Mouse (Mus musculus) heart, adult 2 months (tissue): Measurements from ENCODE around the gene Ell. TPM values are rescaled to one million over a fixed set of nuclear protein-coding genes. Genes with fewer than 3 reads are reported as not detected.

Experiments used
- DNase-seq, 2 experiments: peaks; one replicate each; pipeline ENCODE4 v3.0.0; 2021
- H3K27ac ChIP-seq: fragments of 200-600 bp; 2 replicates; pipeline ENCODE4 v1.8.1; 2022
- H3K27me3 ChIP-seq: fragments of 200-500 bp; 2 replicates; pipeline ENCODE4 v1.6.1; 2012; ENCODE audit warnings: mild to moderate bottlenecking, low read length, inconsistent platforms, mixed read lengths; ENCODE audit not compliant: control insufficient read depth, insufficient read depth
- H3K36me3 ChIP-seq: fragments of 200-500 bp; 2 replicates; pipeline ENCODE4 v1.6.1; 2012; ENCODE audit warnings: low read length, inconsistent platforms; ENCODE audit not compliant: control insufficient read depth, insufficient read depth
- H3K4me1 ChIP-seq: fragments of 200-500 bp; 2 replicates; pipeline ENCODE4 v1.6.1; 2011; ENCODE audit warnings: low read length; ENCODE audit not compliant: control insufficient read depth, insufficient read depth
- H3K4me3 ChIP-seq: fragments of 200-600 bp; 2 replicates; pipeline ENCODE4 v1.8.1; 2022
- H3K79me2 ChIP-seq: fragments of 200-500 bp; replicated peaks from 2 replicates; pipeline ENCODE4 v1.6.1; 2012; ENCODE audit warnings: mild to moderate bottlenecking, inconsistent platforms, low read length, moderate library complexity, mixed read lengths; ENCODE audit not compliant: control insufficient read depth, insufficient read depth
- H3K9ac ChIP-seq: fragments of 200-500 bp; 2 replicates; pipeline ENCODE4 v1.6.1; 2012; ENCODE audit warnings: low read depth, mild to moderate bottlenecking, control low read depth, inconsistent platforms, low read length, mixed read lengths
- CTCF ChIP-seq: fragments of 200-600 bp; IDR thresholded peaks from 2 replicates; pipeline ENCODE4 v1.8.1; 2022; ENCODE audit warnings: antibody characterized with exemption, mild to moderate bottlenecking, moderate library complexity
- EP300 ChIP-seq: fragments of 200-500 bp; IDR thresholded peaks from 2 replicates; pipeline ENCODE4 v1.6.1; 2011; ENCODE audit warnings: low read depth, low read length, control low read depth; ENCODE audit not compliant: insufficient read depth
- POLR2A ChIP-seq: fragments of 200-500 bp; IDR thresholded peaks from 2 replicates; pipeline ENCODE4 v1.6.1; 2011; ENCODE audit warnings: mild to moderate bottlenecking, low read depth, low read length, control low read depth; ENCODE audit not compliant: insufficient read depth
- WGBS: fragments of 180-500 bp; shearing (Covaris S2); methylation state at CpG from one replicate; pipeline ENCODE4 v1.1.7; 2018; 5-methylcytosine and 5-hydroxymethylcytosine counted together
- intact Hi-C: fragments of 180-260 bp; cut with DNase I; formaldehyde crosslinking; loops from one replicate; pipeline ENCODE4 v1.15.1; 2025
- polyA plus RNA-seq: library from polyadenylated mRNA; depleted of rRNA; stranded (reverse); fragments of >200 nt; gene quantifications from 2 replicates; pipeline ENCODE4 v1.2.3, GENCODE M21; 2012
- total RNA-seq, 2 experiments: library from RNA; stranded (reverse); gene quantifications; 2 replicates each; pipeline ENCODE4 v1.2.3; 2021

The Ell gene
- total and polyA plus RNA-seq, 3 experiments = 9.6 to 12.7 (median 12.0) TPM

DNA sequence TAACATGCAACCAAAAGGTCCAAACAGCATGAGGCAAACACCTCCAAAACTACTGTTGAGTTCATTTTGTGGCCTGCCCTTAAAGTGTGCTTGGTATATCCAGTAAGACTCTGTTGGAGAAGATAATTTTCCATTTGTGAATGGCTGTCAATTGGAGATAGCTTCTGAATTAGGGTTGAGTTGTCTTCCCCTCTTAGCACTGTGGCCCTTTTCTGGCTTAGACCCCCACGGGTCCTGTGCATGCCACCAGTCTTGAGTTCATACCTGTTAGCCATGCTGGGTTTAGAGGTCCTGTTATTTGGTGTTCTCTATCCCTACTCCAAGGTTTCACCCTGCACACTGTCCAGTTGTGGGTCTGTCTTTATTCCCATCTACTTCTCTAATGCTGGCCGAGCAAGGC is 27.5 kb upstream of the Ell start:
- Histone ChIP-seq H3K4me3 (no peak overlapping the region), H3K4me1 (peaks cover 6% of the 10 kb centered on the region), H3K27ac (no peak overlapping the region), H3K27me3 (no peaks in the 10 kb centered on the region), H3K9ac (no peak overlapping the region), H3K36me3 (peaks cover 2% of the 10 kb centered on the region; the same call in 1 of the 2 replicates), H3K79me2 (peaks cover 3% of the 10 kb centered on the region)
- no peak for DNase-seq
- 96% methylated on average over 2 of the region's 2 CpGs for WGBS
- no peak for TF ChIP-seq EP300
- intact Hi-C loops = no loop called here

- H3K27ac ChIP-seq = no peak overlapping the region
- H3K79me2 ChIP-seq = peaks cover 3% of the 10 kb centered on the region
- peaks cover 2% of the 10 kb centered on the region; the same call in 1 of the 2 replicates for H3K36me3 ChIP-seq
- H3K9ac ChIP-seq = no peak overlapping the region
- TF ChIP-seq EP300 (no peak), POLR2A (no peak), CTCF (no peak)
- no peak overlapping the region for H3K4me3 ChIP-seq
- no peaks in the 10 kb centered on the region for H3K27me3 ChIP-seq
- WGBS = 84% methylated on average over 11 of the region's 11 CpGs
- intact Hi-C loops = no loop called here
- no peak for DNase-seq
- H3K4me1 ChIP-seq = peaks cover 6% of the 10 kb centered on the region
Measured at GRCm38 (mm10) chr8:70512253-70512903, 26.9 kb upstream of the Ell start.

DNA sequence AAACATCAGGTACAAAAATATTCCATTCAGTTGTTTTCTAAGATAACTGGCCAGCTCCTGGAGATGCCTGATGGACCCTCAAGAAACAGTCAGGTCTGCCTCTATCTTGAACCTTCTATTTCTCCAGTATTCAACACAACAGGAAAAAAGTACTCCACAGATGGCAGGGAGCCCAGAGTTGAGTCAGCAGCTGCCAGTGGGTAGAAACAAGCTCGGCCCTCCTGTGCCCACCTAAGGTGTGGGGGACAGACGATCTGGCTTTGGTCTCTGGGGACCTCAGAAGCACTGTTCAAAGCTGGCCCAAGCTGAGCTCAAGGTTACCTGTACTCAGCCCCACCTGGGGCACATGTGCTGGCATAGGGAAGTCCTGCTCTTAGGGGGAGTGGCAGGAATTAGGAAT is 25.8 kb upstream of the Ell start:
- no peak for DNase-seq
- intact Hi-C loops = no loop called here
- Histone ChIP-seq H3K27ac (no peak overlapping the region; the same call in 1 of the 2 replicates), H3K79me2 (peaks cover 3% of the 10 kb centered on the region), H3K4me3 (no peak overlapping the region), H3K9ac (no peak overlapping the region), H3K4me1 (peaks cover 6% of the 10 kb centered on the region), H3K27me3 (no peaks in the 10 kb centered on the region), H3K36me3 (peaks cover 2% of the 10 kb centered on the region; the same call in 1 of the 2 replicates)
- no peak for TF ChIP-seq POLR2A
- TF ChIP-seq EP300 = no peak
- no peak for TF ChIP-seq CTCF
- 10% methylated on average over 2 of the region's 2 CpGs for WGBS

DNA sequence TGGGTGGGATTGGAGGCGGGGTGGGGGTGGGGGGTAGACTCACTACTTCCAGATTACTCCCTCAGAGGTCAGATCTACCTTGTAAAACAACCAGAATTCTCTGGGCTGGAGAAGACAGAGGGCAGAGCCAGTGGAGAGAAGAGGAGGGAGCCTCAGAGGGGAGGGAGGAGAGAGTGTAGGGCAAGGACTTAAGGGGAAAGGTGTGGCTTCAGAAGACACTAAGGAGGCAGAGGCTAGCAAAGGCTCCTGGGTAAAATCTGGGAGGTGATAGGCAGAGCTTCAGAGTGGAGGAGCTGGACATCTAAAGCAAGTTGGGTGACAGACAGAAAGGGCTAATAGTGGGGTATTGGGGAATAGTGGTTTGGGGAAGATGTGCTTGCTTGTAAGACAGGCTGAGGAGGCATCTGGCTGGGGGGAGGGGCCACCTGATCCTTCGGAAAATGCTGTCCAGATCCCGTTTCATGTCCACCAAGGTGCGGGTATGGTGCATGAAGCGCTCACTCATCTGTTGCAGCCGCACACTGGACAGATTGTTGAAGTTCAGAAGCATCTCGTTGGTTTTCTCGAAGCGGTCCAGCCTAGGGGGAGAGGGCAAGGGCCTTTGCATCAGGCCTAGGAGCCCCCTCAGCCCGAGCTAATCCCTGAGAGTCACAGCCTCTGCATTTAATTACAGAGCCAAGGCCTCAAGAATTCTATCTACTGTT is 21.2 kb upstream of the Ell start:
- DNase-seq = no peak
- no peaks in the 10 kb centered on the region for H3K36me3 ChIP-seq
- WGBS = 80% methylated on average over 10 of the region's 10 CpGs
- no peak overlapping the region for H3K4me3 ChIP-seq
- no peaks in the 10 kb centered on the region for H3K27me3 ChIP-seq
- H3K9ac ChIP-seq = no peak overlapping the region
- peaks cover 1% of the 10 kb centered on the region; the same call in 1 of the 2 replicates for H3K4me1 ChIP-seq
- no peak for TF ChIP-seq EP300
- TF ChIP-seq POLR2A = no peak
- TF ChIP-seq CTCF = no peak
- no peak overlapping the region for H3K27ac ChIP-seq
- no peaks in the 10 kb centered on the region for H3K79me2 ChIP-seq
- intact Hi-C loops = no loop called here

DNA sequence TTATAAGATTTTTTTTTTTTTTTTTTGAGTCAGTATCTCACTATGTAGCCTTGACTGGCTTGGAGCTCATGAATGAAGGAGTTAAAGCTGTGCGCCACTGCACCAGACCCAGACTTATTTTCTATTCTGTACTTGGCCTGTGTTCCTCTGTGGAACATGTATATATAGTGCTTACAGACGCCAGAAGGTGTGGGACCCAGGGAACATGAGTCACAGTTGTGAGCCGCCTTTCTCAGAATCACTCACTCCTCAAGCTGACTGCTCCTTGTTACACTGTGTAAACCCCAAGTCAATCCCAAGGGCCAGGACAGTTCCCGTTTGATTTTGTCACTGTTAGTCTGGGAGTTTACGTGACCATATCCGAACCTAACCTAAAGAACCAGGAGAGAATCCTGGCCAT is 20.2 kb upstream of the Ell start:
- TF ChIP-seq CTCF (no peak), EP300 (no peak), POLR2A (no peak)
- peaks cover 3% of the 10 kb centered on the region; the same call in 1 of the 2 replicates for H3K4me1 ChIP-seq
- intact Hi-C loops = no loop called here
- H3K4me3 ChIP-seq = no peak overlapping the region
- H3K36me3 ChIP-seq = no peaks in the 10 kb centered on the region
- WGBS = 89% methylated on average over 6 of the region's 6 CpGs
- no peaks in the 10 kb centered on the region for H3K27me3 ChIP-seq
- H3K27ac ChIP-seq = no peak overlapping the region
- H3K9ac ChIP-seq = no peak overlapping the region
- no peak for DNase-seq
- no peaks in the 10 kb centered on the region for H3K79me2 ChIP-seq

GRCm38 (mm10) chr8:70519606-70520005 is 19.7 kb upstream of the Ell start:
- Histone ChIP-seq H3K9ac (no peak overlapping the region), H3K27ac (no peak overlapping the region), H3K79me2 (no peaks in the 10 kb centered on the region), H3K27me3 (no peaks in the 10 kb centered on the region), H3K4me3 (no peak overlapping the region), H3K4me1 (peaks cover 3% of the 10 kb centered on the region; the same call in 1 of the 2 replicates), H3K36me3 (no peaks in the 10 kb centered on the region)
- intact Hi-C loops = loop anchor here (10.0 kb wide), 1 partner anchor 255 kb away; the partner anchor contains the start of gene Pik3r2
- no peak for DNase-seq
- no peak for TF ChIP-seq POLR2A
- TF ChIP-seq CTCF = no peak
- TF ChIP-seq EP300 = no peak
- WGBS = 47% methylated on average over 2 of the region's 2 CpGs
